Mouse (Mus musculus) small intestine, adult 2 months (tissue): ENCODE data around the gene Creb3l4.
"Not testable (repeated sequence)": the region's sequence is repeated elsewhere in the genome, so short reads cannot be mapped to it uniquely, and the experiment has no call there.

ENCODE experiments used
- CTCF ChIP-seq: fragments of 200-500 bp; IDR thresholded peaks from 2 replicates; pipeline ENCODE4 v1.5.1; 2012; ENCODE audit warnings: low read depth, mild to moderate bottlenecking, control low read depth, inconsistent platforms, low read length, moderate library complexity, mixed read lengths; ENCODE audit not compliant: insufficient replicate concordance, insufficient read length; ENCODE audit errors: extremely low read depth
- POLR2A ChIP-seq: fragments of 200-500 bp; IDR thresholded peaks from 2 replicates; pipeline ENCODE4 v1.6.1; 2012; ENCODE audit warnings: low read depth, mild to moderate bottlenecking, control low read depth, inconsistent platforms, low read length, moderate library complexity

DNA sequence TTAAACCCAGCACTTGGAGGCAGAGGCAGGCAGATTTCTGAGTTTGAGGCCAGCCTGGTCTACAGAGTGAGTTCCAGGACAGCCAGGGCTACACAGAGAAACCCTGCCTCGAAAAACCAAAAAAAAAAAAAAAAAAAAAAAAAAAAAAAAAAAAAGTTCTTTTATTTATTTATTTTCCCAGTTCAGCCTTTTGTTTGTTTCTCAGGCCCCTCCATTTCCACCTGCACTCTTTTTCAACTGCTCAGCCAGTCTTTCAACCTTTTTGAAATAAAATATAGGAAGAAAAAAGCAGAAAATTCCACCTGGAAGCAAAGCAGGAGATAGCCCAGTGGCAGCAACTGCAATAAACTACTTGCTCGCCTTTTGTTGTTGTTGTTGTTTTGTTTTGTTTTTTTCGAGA is 46.1 kb upstream of the Creb3l4 start:
- TF ChIP-seq CTCF, POLR2A: not testable (repeated sequence)
